Mouse (Mus musculus): ENCODE measurements at regions not wholly inside any gene's neighbourhood (a gene's known extent, or its start where the extent isn't known, plus 50 kb on each side); places are given as distances from the start of the nearest gene placed in this dataset.

DNA sequence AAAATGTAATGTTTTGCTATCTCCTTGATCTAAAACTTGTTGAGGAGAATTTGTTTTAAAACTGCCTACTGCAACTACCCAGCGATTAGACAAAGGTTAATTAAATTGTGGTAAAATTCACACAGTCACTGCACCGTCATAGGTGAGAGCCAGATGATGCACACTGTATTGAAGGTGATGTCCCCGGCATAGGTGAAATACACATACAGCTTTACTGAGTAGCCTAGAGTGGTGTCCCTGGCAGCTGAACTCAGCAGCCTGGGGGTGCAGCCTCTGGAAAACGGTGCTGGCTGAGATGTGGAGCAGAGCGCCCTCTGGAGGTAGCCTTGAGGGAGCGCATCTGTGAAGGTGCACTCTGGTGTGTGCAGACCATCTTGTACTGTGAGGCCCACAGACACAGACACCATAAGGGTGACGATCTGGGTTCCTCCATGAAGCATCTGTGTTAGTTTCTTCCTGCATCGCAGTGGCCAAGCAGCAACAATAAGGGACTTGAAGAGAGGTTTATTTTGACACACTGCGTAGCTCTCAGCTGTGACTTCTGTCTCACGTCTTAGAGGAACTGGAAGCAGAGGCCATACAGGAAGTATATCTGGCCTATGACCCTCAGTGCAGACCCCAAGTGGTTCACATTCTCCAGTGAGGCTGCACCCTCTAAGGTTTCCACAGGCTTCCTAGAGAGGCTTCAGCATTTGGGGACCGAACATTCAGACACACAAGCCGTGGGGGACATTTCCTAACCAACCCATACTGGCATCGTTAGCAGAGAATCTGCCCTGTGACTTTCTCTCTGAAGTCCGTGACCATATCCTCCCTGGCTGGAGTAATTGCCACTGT, 68.6 kb upstream of the 1700021F07Rik start:
- DNase-seq (ENCODE audit: low spot score) (peak; percentile 35), ATAC-seq (ENCODE audit: low FRiP score, low TSS enrichment) (no peak)
- H3K27me3 ChIP-seq (ENCODE audit: control insufficient read depth, insufficient read depth, low read length) = no peaks in the 10 kb centered on the region

DNA sequence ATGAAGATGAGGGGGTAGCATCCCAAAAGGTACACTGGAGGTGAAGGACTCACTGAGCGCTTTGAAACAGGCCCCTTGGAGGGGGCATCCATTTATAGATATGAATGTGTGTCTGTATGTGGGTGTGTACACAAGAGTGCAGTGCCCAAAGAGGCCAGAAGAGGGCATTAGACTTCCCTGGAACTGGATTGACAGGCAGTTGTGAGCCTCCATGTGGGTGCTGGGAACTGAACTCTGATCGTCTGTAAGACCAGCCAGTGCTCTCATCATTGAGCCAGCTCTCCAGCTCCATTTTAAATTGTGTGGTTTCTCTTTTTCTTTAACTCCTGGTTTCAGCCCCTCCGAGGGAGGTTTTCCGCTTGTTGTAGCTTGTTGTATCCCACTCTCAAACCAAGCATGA, 67.6 kb upstream of the 1700021F07Rik start:
- H3K36me3 ChIP-seq (ENCODE audit: control insufficient read depth, insufficient read depth, low read length) = no peaks in the 10 kb centered on the region
- no peak for ATAC-seq (ENCODE audit: low FRiP score, low TSS enrichment)
- H3K4me2 ChIP-seq (replicated peaks; ENCODE audit: low read depth) = no peak overlapping the region
- H3K9ac ChIP-seq (ENCODE audit: low read length) = no peak overlapping the region
- 100% methylated on average over 4 of the region's 4 CpGs for WGBS
- no peak overlapping the region for H3K27ac ChIP-seq (replicated peaks)
- no peaks in the 10 kb centered on the region for H3K9me3 ChIP-seq (ENCODE audit: control insufficient read depth, low read length)
- DNase-seq (ENCODE audit: low spot score) = peak; percentile 9
- no peak for TF ChIP-seq EP300 (optimal IDR thresholded peaks at IDR 0.05)
- TF ChIP-seq CTCF (IDR thresholded peaks at IDR 0.05; ENCODE audit: low read depth) = peak; percentile 5; the same call in 1 of the 2 replicates
- H3K4me3 ChIP-seq (ENCODE audit: low read depth, low read length) = no peak overlapping the region
- H3K4me1 ChIP-seq (replicated peaks; ENCODE audit: control insufficient read depth, insufficient read depth) = no peaks in the 10 kb centered on the region
- no peaks in the 10 kb centered on the region for H3K27me3 ChIP-seq (ENCODE audit: control insufficient read depth, insufficient read depth, low read length)

More for the DNA sequence above, 68.6 kb upstream of the 1700021F07Rik start:
- TF ChIP-seq EP300 (optimal IDR thresholded peaks at IDR 0.05) (no peak), CTCF (IDR thresholded peaks at IDR 0.05; ENCODE audit: low read depth) (peak; percentile 79)
- 77% methylated on average over 14 of the region's 14 CpGs for WGBS
- Histone ChIP-seq H3K36me3 (ENCODE audit: control insufficient read depth, insufficient read depth, low read length) (no peaks in the 10 kb centered on the region), H3K4me2 (replicated peaks; ENCODE audit: low read depth) (no peak overlapping the region), H3K4me1 (replicated peaks; ENCODE audit: control insufficient read depth, insufficient read depth) (no peaks in the 10 kb centered on the region), H3K4me3 (ENCODE audit: low read depth, low read length) (no peak overlapping the region), H3K9me3 (ENCODE audit: control insufficient read depth, low read length) (no peaks in the 10 kb centered on the region), H3K9ac (ENCODE audit: low read length) (no peak overlapping the region), H3K27ac (replicated peaks) (no peak overlapping the region)

DNA sequence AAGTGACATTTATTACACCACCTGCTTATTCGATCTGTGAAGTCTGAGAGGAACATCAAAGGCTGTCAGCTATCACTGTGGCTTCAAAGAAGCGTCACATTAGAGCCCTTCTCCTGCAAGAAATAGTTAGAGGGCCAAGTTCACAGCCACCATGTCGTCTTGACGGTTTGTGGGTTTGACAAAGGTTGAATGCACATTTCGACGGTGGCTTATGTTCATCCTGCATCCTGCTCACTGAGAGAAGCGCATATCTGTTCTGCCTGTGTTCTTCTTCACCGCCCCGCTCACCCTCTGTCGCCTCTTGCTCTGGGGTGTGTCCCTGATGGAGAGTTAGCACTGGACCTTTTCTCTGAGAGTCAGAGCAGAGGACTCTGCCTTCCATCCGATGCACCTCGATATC, 67.2 kb upstream of the 1700021F07Rik start:
- Histone ChIP-seq H3K4me1 (replicated peaks; ENCODE audit: control insufficient read depth, insufficient read depth) (no peaks in the 10 kb centered on the region), H3K27ac (replicated peaks) (no peak overlapping the region), H3K4me2 (replicated peaks; ENCODE audit: low read depth) (no peak overlapping the region), H3K36me3 (ENCODE audit: control insufficient read depth, insufficient read depth, low read length) (no peaks in the 10 kb centered on the region), H3K4me3 (ENCODE audit: low read depth, low read length) (no peak overlapping the region), H3K27me3 (ENCODE audit: control insufficient read depth, insufficient read depth, low read length) (no peaks in the 10 kb centered on the region), H3K9me3 (ENCODE audit: control insufficient read depth, low read length) (no peaks in the 10 kb centered on the region), H3K9ac (ENCODE audit: low read length) (no peak overlapping the region)
- no peak for TF ChIP-seq CTCF (IDR thresholded peaks at IDR 0.05; ENCODE audit: low read depth)
- no peak for TF ChIP-seq EP300 (optimal IDR thresholded peaks at IDR 0.05)
- ATAC-seq (ENCODE audit: low FRiP score, low TSS enrichment) = no peak
- DNase-seq (ENCODE audit: low spot score) = peak; percentile 7
- 91% methylated on average over 12 of the region's 12 CpGs for WGBS

DNA sequence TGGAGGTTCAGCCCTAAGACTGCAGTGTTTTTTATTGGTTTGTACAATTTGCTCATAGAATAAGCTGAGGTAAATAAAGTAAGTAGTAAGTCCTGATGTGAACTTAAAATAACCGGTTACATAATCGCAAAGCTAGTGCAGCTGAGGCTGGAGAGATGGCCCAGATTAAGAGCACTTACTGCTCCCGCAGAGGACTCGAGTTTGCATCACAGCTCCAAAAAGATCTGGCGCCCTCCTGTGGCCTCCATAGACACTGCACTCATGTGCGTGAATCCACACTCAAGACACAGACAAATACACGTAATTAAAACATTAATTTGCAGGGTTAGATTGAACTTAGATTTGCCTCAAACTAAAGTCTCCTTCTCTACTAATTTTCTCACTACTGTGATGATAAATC, 66.3 kb upstream of the 1700021F07Rik start:
- H3K4me1 ChIP-seq (replicated peaks; ENCODE audit: control insufficient read depth, insufficient read depth) = no peaks in the 10 kb centered on the region
- 82% methylated on average over 7 of the region's 7 CpGs for WGBS
- TF ChIP-seq CTCF (IDR thresholded peaks at IDR 0.05; ENCODE audit: low read depth) = peak; percentile 46
- no peak for TF ChIP-seq EP300 (optimal IDR thresholded peaks at IDR 0.05)
- H3K4me3 ChIP-seq (ENCODE audit: low read depth, low read length) = no peak overlapping the region
- H3K36me3 ChIP-seq (ENCODE audit: control insufficient read depth, insufficient read depth, low read length) = no peaks in the 10 kb centered on the region
- H3K27me3 ChIP-seq (ENCODE audit: control insufficient read depth, insufficient read depth, low read length) = no peaks in the 10 kb centered on the region
- ATAC-seq (ENCODE audit: low FRiP score, low TSS enrichment) (no peak), DNase-seq (ENCODE audit: low spot score) (peak; percentile 11)
- H3K27ac ChIP-seq (replicated peaks) = no peak overlapping the region
- no peak overlapping the region for H3K4me2 ChIP-seq (replicated peaks; ENCODE audit: low read depth)
- H3K9me3 ChIP-seq (ENCODE audit: control insufficient read depth, low read length) = no peaks in the 10 kb centered on the region
- no peak overlapping the region for H3K9ac ChIP-seq (ENCODE audit: low read length)

DNA sequence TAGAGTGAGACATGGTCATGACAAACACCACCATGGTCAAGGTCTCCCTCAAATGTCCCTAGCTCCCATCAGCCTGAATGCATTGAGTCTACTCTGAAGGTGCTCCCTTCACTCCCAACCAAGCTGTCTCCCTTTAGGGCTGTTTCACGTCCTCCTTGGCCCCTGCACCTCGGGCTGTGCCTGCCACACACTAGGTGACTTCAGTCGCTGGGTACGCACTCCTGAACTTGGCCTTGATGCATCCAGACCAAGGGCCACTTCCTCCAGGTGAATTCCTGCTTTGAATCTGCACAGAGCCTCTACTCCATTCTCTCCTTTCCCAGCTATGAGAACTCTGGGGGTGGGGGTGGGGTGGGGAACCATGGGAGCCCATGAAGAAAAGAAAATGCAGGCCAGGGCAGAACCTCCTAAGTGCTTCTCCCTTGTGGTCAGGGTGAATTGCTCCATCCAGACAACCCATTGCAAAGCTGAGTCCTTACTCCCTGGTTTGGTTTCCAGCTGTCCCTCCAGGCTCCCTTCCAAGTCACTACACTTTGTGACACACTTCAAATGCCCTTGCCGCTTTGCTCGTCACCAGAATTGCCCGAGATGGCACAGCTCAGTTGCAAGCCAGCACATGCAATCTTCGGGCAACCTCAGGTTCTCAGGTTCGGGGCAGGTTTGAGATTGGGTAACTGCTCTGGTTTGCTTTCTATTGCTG, 65.3 kb upstream of the 1700021F07Rik start:
- no peak overlapping the region for H3K9ac ChIP-seq (ENCODE audit: low read length)
- no peaks in the 10 kb centered on the region for H3K27me3 ChIP-seq (ENCODE audit: control insufficient read depth, insufficient read depth, low read length)
- no peak overlapping the region for H3K4me3 ChIP-seq (ENCODE audit: low read depth, low read length)
- H3K4me2 ChIP-seq (replicated peaks; ENCODE audit: low read depth) = no peak overlapping the region
- WGBS = 87% methylated on average over 9 of the region's 9 CpGs
- peak; percentile 7 for DNase-seq (ENCODE audit: low spot score)
- ATAC-seq (ENCODE audit: low FRiP score, low TSS enrichment) = no peak
- H3K36me3 ChIP-seq (ENCODE audit: control insufficient read depth, insufficient read depth, low read length) = no peaks in the 10 kb centered on the region
- no peaks in the 10 kb centered on the region for H3K9me3 ChIP-seq (ENCODE audit: control insufficient read depth, low read length)
- H3K27ac ChIP-seq (replicated peaks) = no peak overlapping the region
- TF ChIP-seq CTCF (IDR thresholded peaks at IDR 0.05; ENCODE audit: low read depth) (no peak), EP300 (optimal IDR thresholded peaks at IDR 0.05) (no peak)
- no peaks in the 10 kb centered on the region for H3K4me1 ChIP-seq (replicated peaks; ENCODE audit: control insufficient read depth, insufficient read depth)

Measured in stomach, postnatal 0 days (tissue).